Mouse (Mus musculus): Measurements from ENCODE around the gene Tcf3. TPM values are rescaled to one million over a fixed set of nuclear protein-coding genes. Genes with fewer than 3 reads are reported as not detected.

Gene Tcf3
- total RNA-seq, 2 experiments from 2014 or later = 30.5 to 30.6 TPM

- peak; percentile 90 to 93 for DNase-seq
These were observed 26.6 kb downstream of the Tcf3 start, which contains the start of gene Uqcr11 for GRCm38 (mm10) chr10:80406684-80407501. TSS of gene Uqcr11 (minus strand) at chr10:80406830.

- no peak for DNase-seq
These were observed 27.8 kb downstream of the Tcf3 start for GRCm38 (mm10) chr10:80405481-80406173.

- no peak for DNase-seq
These were observed 30.3 kb downstream of the Tcf3 start for GRCm38 (mm10) chr10:80403044-80403692.

GRCm38 (mm10) chr10:80400704-80401161 is 32.7 kb downstream of the Tcf3 start:
- DNase-seq = no peak

- DNase-seq = no peak
These were observed 33.3 kb downstream of the Tcf3 start for GRCm38 (mm10) chr10:80399973-80400703.

- DNase-seq = peak; percentile 100
These were observed 34.1 kb downstream of the Tcf3 start, which contains the start of gene Mbd3 for GRCm38 (mm10) chr10:80399191-80399972. TSS of gene Mbd3 (minus strand) at chr10:80399550.

GRCm38 (mm10) chr10:80398719-80399190 is 34.7 kb downstream of the Tcf3 start:
- peak; percentile 97 to 98 for DNase-seq

GRCm38 (mm10) chr10:80398174-80398535 is 35.3 kb downstream of the Tcf3 start:
- no peak for DNase-seq

- DNase-seq = no peak
These were observed 35.8 kb downstream of the Tcf3 start for GRCm38 (mm10) chr10:80397524-80398173.

- no peak for DNase-seq
These were observed 36.5 kb downstream of the Tcf3 start for GRCm38 (mm10) chr10:80396822-80397523.

GRCm38 (mm10) chr10:80395025-80395627 is 38.3 kb downstream of the Tcf3 start:
- DNase-seq = no peak

GRCm38 (mm10) chr10:80392687-80393086 is 40.8 kb downstream of the Tcf3 start:
- no peak for DNase-seq

- no peak for DNase-seq
These were observed 42.8 kb downstream of the Tcf3 start for GRCm38 (mm10) chr10:80390697-80391096.

GRCm38 (mm10) chr10:80389185-80389708 is 44.2 kb downstream of the Tcf3 start:
- no peak for DNase-seq

- no peak for DNase-seq
These were observed 44.7 kb downstream of the Tcf3 start for GRCm38 (mm10) chr10:80388731-80389130.

GRCm38 (mm10) chr10:80387522-80387959 is 45.9 kb downstream of the Tcf3 start, which contains the start of gene Mex3d:
TSS of gene Mex3d (minus strand) at chr10:80387659.
- DNase-seq = peak; percentile 84 to 85

GRCm38 (mm10) chr10:80386735-80387471 is 46.5 kb downstream of the Tcf3 start:
- DNase-seq = no peak

Measured in layer of hippocampus, postnatal 36 days (tissue).